Mouse (Mus musculus): Measurements from ENCODE around the gene Oxa1l.
A peak's percentile ranks its signal among the peaks of the same experiment; 100 is the strongest.

Gene Oxa1l

GRCm38 (mm10) chr14:54412629-54413170 is 52.1 kb downstream of the Oxa1l start:
- peak; percentile 58 for DNase-seq

GRCm38 (mm10) chr14:54413877-54414700 is 53.5 kb downstream of the Oxa1l start:
- DNase-seq: no peak

- no peak for DNase-seq
These were observed 54.8 kb downstream of the Oxa1l start for GRCm38 (mm10) chr14:54415241-54416020.

- DNase-seq: no peak
These were observed 55.7 kb downstream of the Oxa1l start for GRCm38 (mm10) chr14:54416229-54416775.

- DNase-seq: no peak
These were observed 56.2 kb downstream of the Oxa1l start for GRCm38 (mm10) chr14:54416830-54417229.

- no peak for DNase-seq
These were observed 57.0 kb downstream of the Oxa1l start, which contains the start of gene Slc7a7 for GRCm38 (mm10) chr14:54417623-54418081. Gene Slc7a7 (minus strand): TSS chr14:54417780.
